14 mouse cellular contexts compared by ENCODE assay signal in genomic region chr6:22104211-22104610, GRCm38 (mm10).
DNase-seq lines count a peak whose midpoint lies in the region; ATAC-seq and TF ChIP-seq lines count a peak whose summit lies in the region.
"Had no signal": no experiment of that assay in that cellular context is flagged by ENCODE, and none has a peak within 500 bp of the region (broad histone marks: within the 10 kb centered on the region; RNA-seq: fewer than 3 reads in every experiment).

No protein-coding gene starts in this region.

- peaks cover 6% of the 10 kb centered on the region; the same call in 1 of the 2 replicates for H3K4me1 ChIP-seq in forebrain, embryonic 12.5 days
- no peaks in the 10 kb centered on the region for H3K4me1 ChIP-seq in forebrain, postnatal 0 days (ENCODE audit: insufficient read depth)
- no peaks in the 10 kb centered on the region for H3K4me1 ChIP-seq in limb, embryonic 11.5 days (ENCODE audit: control insufficient read depth, insufficient read depth, low read length)
- no peaks in the 10 kb centered on the region for H3K4me1 ChIP-seq in limb, embryonic 10.5 days
- peaks cover 2% of the 10 kb centered on the region; the same call in 1 of the 2 replicates for H3K4me1 ChIP-seq in midbrain, embryonic 11.5 days (ENCODE audit: control insufficient read depth, insufficient read depth, low read length)
- H3K4me1 ChIP-seq in lung, adult 2 months (ENCODE audit: control insufficient read depth, insufficient read depth, low read length): no peaks in the 10 kb centered on the region

- 12% methylated on average over 8 of the region's 8 CpGs for WGBS in forebrain, embryonic 12.5 days
- 13% methylated on average over 8 of the region's 8 CpGs for WGBS in forebrain, postnatal 0 days
- 26% methylated on average over 8 of the region's 8 CpGs for WGBS in limb, embryonic 11.5 days
- WGBS in limb, embryonic 10.5 days: 33% methylated on average over 8 of the region's 8 CpGs
- WGBS in midbrain, embryonic 11.5 days: 26% methylated on average over 8 of the region's 8 CpGs
- 60% methylated on average over 8 of the region's 8 CpGs for WGBS in lung, adult 2 months

- H3K4me3 ChIP-seq in forebrain, embryonic 12.5 days (replicated peaks): no peak overlapping the region
- no peak overlapping the region for H3K4me3 ChIP-seq in forebrain, postnatal 0 days (ENCODE audit: low read depth, low read length)
- no peak overlapping the region for H3K4me3 ChIP-seq in limb, embryonic 11.5 days (ENCODE audit: low read depth, low read length)
- no peak overlapping the region for H3K4me3 ChIP-seq in limb, embryonic 10.5 days
- no peak overlapping the region for H3K4me3 ChIP-seq in midbrain, embryonic 11.5 days (ENCODE audit: low read depth, low read length)
- no peak overlapping the region for H3K4me3 ChIP-seq in lung, adult 2 months (replicated peaks; ENCODE audit: extremely low read depth, low read depth, low read length)
- H3K4me3 ChIP-seq: left cerebral cortex, adult 2 months had no signal

- peaks cover 9% of the 10 kb centered on the region; the same call in 1 of the 2 replicates for H3K27me3 ChIP-seq in forebrain, embryonic 12.5 days
- no peaks in the 10 kb centered on the region for H3K27me3 ChIP-seq in forebrain, postnatal 0 days (ENCODE audit: insufficient read depth, low read length)
- no peaks in the 10 kb centered on the region for H3K27me3 ChIP-seq in limb, embryonic 11.5 days (ENCODE audit: control insufficient read depth, insufficient read depth, low read length)
- no peaks in the 10 kb centered on the region for H3K27me3 ChIP-seq in limb, embryonic 10.5 days (ENCODE audit: low read depth, poor library complexity, severe bottlenecking)
- no peaks in the 10 kb centered on the region for H3K27me3 ChIP-seq in midbrain, embryonic 11.5 days (ENCODE audit: control insufficient read depth, insufficient read depth, low read length)

- TF ChIP-seq POLR2A in lung, adult 2 months (IDR thresholded peaks at IDR 0.05; ENCODE audit: borderline replicate concordance, extremely low read depth, low read depth, low read length): no peak

- no peak overlapping the region for H3K9ac ChIP-seq in forebrain, embryonic 12.5 days
- no peak overlapping the region for H3K9ac ChIP-seq in forebrain, postnatal 0 days
- no peak overlapping the region for H3K9ac ChIP-seq in limb, embryonic 11.5 days (ENCODE audit: low read length)
- no peak overlapping the region for H3K9ac ChIP-seq in midbrain, embryonic 11.5 days (ENCODE audit: low read length)
- H3K9ac ChIP-seq: liver, embryonic 14.5 days had no signal

- H3K4me2 ChIP-seq in forebrain, embryonic 12.5 days: no peak overlapping the region
- H3K4me2 ChIP-seq in forebrain, postnatal 0 days (ENCODE audit: low read depth): no peak overlapping the region
- H3K4me2 ChIP-seq in limb, embryonic 11.5 days (ENCODE audit: low read depth, severe bottlenecking): no peak overlapping the region
- H3K4me2 ChIP-seq in midbrain, embryonic 11.5 days: no peak overlapping the region

- intact Hi-C loops in left cerebral cortex, postnatal 10 days (cut with DNase I): no loop called here

- peak; percentile 51; the same call in 1 of the 2 replicates for ATAC-seq in forebrain, embryonic 12.5 days (ENCODE audit: low FRiP score)
- ATAC-seq in forebrain, postnatal 0 days: no peak
- 0 out of 2 replicates have a peak, but pooled peaks have one; percentile 35 for ATAC-seq in limb, embryonic 11.5 days (ENCODE audit: insufficient number of reproducible peaks, low FRiP score, low TSS enrichment, low read depth)
- peak; percentile 81 for ATAC-seq in midbrain, embryonic 11.5 days (ENCODE audit: low FRiP score)
- ATAC-seq: intestine, embryonic 16.5 days had no signal

- no peak for TF ChIP-seq CTCF in forebrain, postnatal 0 days (IDR thresholded peaks at IDR 0.05; ENCODE audit: low read depth)
- TF ChIP-seq CTCF in lung, adult 2 months (IDR thresholded peaks at IDR 0.05; ENCODE audit: insufficient read depth, low read length): no peak

- H3K9me3 ChIP-seq in forebrain, embryonic 12.5 days: no peaks in the 10 kb centered on the region
- no peaks in the 10 kb centered on the region for H3K9me3 ChIP-seq in forebrain, postnatal 0 days (ENCODE audit: low read length)
- no peaks in the 10 kb centered on the region for H3K9me3 ChIP-seq in limb, embryonic 11.5 days (ENCODE audit: control insufficient read depth, low read length)
- H3K9me3 ChIP-seq in limb, embryonic 10.5 days (replicated peaks): no peaks in the 10 kb centered on the region
- H3K9me3 ChIP-seq in midbrain, embryonic 11.5 days (ENCODE audit: control insufficient read depth, low read length): no peaks in the 10 kb centered on the region

- no peak for DNase-seq in forebrain, postnatal 0 days
- DNase-seq in limb, embryonic 11.5 days (ENCODE audit: low spot score): no peak
- DNase-seq in limb, embryonic 10.5 days (ENCODE audit: low spot score): no peak
- peak; percentile 87 for DNase-seq in midbrain, embryonic 11.5 days (ENCODE audit: low spot score, missing footprints)
- no peak for DNase-seq in lung, adult 2 months
- no peak for DNase-seq in left cerebral cortex, postnatal 10 days (ENCODE audit: extremely low spot score in 1 of 2, low spot score in 2 of 2)
- no peak for DNase-seq in ovary, postnatal 36 days (ENCODE audit: low spot score)
- DNase-seq: adrenal gland, postnatal 25 days; cerebellum, postnatal 36 days; lung, postnatal 4 days had no signal

- no peaks in the 10 kb centered on the region for H3K36me3 ChIP-seq in forebrain, embryonic 12.5 days (replicated peaks)
- no peaks in the 10 kb centered on the region for H3K36me3 ChIP-seq in forebrain, postnatal 0 days (ENCODE audit: insufficient read depth)
- no peaks in the 10 kb centered on the region for H3K36me3 ChIP-seq in limb, embryonic 11.5 days (ENCODE audit: control insufficient read depth, insufficient read depth, low read length)
- peaks cover 40% of the 10 kb centered on the region for H3K36me3 ChIP-seq in limb, embryonic 10.5 days
- H3K36me3 ChIP-seq in midbrain, embryonic 11.5 days (ENCODE audit: control insufficient read depth, insufficient read depth, low read length): no peaks in the 10 kb centered on the region

- no peak overlapping the region for H3K27ac ChIP-seq in forebrain, embryonic 12.5 days
- no peak overlapping the region for H3K27ac ChIP-seq in forebrain, postnatal 0 days (ENCODE audit: low read depth, low read length)
- no peak overlapping the region for H3K27ac ChIP-seq in limb, embryonic 11.5 days (replicated peaks; ENCODE audit: low read depth, low read length)
- no peak overlapping the region for H3K27ac ChIP-seq in limb, embryonic 10.5 days
- no peak overlapping the region for H3K27ac ChIP-seq in midbrain, embryonic 11.5 days (ENCODE audit: low read depth, low read length)
- H3K27ac ChIP-seq: left cerebral cortex, adult 2 months; liver, embryonic 14.5 days had no signal
